Mouse (Mus musculus): Measurements from ENCODE around the gene Ppp1r3f.

GRCm38 (mm10) chrX:7595371-7595770, 21.3 kb upstream of the Ppp1r3f start:
- TF ChIP-seq POLR2A (IDR thresholded peaks at IDR 0.05; ENCODE audit: insufficient read depth, low read depth, low read length), result no peak
- TF ChIP-seq CTCF (IDR thresholded peaks at IDR 0.05; ENCODE audit: insufficient read depth, low read depth, low read length), result no peak

All from olfactory bulb, adult 2 months (tissue).